Mouse (Mus musculus) myocyte (in vitro differentiated cells): Measurements from ENCODE around the gene Coro7. TPM values are rescaled to one million over a fixed set of nuclear protein-coding genes. Genes with fewer than 3 reads are reported as not detected.
"Not testable (repeated sequence)": the region's sequence is repeated elsewhere in the genome, so short reads cannot be mapped to it uniquely, and the experiment has no call there.

ENCODE experiments used
- H3K27me3 ChIP-seq: one replicate; pipeline ENCODE4 v1.6.1; 2011; ENCODE audit not compliant: control insufficient read depth, insufficient read depth, insufficient read length
- H3K36me3 ChIP-seq: one replicate; pipeline ENCODE4 v1.6.1; 2011; ENCODE audit not compliant: control insufficient read depth, insufficient read depth
- H3K4me2 ChIP-seq: one replicate; pipeline ENCODE4 v1.6.1; 2011; ENCODE audit warnings: low read depth, control low read depth
- H3K4me3 ChIP-seq: one replicate; pipeline ENCODE4 v1.5.1; 2011; ENCODE audit warnings: mild to moderate bottlenecking, control low read depth, moderate library complexity
- H3K79me2 ChIP-seq: one replicate; pipeline ENCODE4 v1.6.1; 2011; ENCODE audit not compliant: control insufficient read depth, insufficient read depth
- H3ac ChIP-seq: one replicate; pipeline ENCODE4 v1.6.1; 2011; ENCODE audit not compliant: control insufficient read depth, insufficient read length
- CEBPB ChIP-seq: IDR thresholded peaks from 2 replicates; pipeline ENCODE4 v1.6.1; 2011; ENCODE audit warnings: mild to moderate bottlenecking, moderate library complexity; ENCODE audit not compliant: poor library complexity, insufficient read depth, severe bottlenecking
- E2F4 ChIP-seq: IDR thresholded peaks from one replicate; pipeline ENCODE4 v1.6.1; 2011; ENCODE audit warnings: mild to moderate bottlenecking, control low read depth, moderate library complexity; ENCODE audit not compliant: insufficient read depth
- MAX ChIP-seq: IDR thresholded peaks from one replicate; pipeline ENCODE4 v1.6.1; 2011; ENCODE audit warnings: low read depth, mild to moderate bottlenecking, control low read depth
- MYOD1 ChIP-seq, 3 experiments: IDR thresholded peaks; one replicate each; pipeline ENCODE4 v1.6.1; 2011; ENCODE audit warnings: control low read depth in 2 of 3, low read depth in 2 of 3, mild to moderate bottlenecking in 2 of 3, moderate library complexity in 1 of 3; ENCODE audit not compliant: insufficient read length in 2 of 3, control insufficient read depth in 1 of 3
- MYOG ChIP-seq, 3 experiments: IDR thresholded peaks; one replicate each; pipeline ENCODE4 v1.6.1; 2011; ENCODE audit warnings: control low read depth in 2 of 3, low read depth in 2 of 3, mild to moderate bottlenecking in 2 of 3; ENCODE audit not compliant: insufficient read length in 2 of 3, control insufficient read depth in 1 of 3, insufficient read depth in 1 of 3
- POLR2A ChIP-seq: IDR thresholded peaks from one replicate; pipeline ENCODE4 v1.6.1; 2011; ENCODE audit warnings: low read depth, mild to moderate bottlenecking, control low read depth, moderate library complexity; ENCODE audit not compliant: insufficient read length
- POLR2AphosphoS2 ChIP-seq: IDR thresholded peaks from one replicate; pipeline ENCODE4 v1.6.1; 2011; ENCODE audit warnings: low read depth, control low read depth; ENCODE audit not compliant: insufficient read length
- REST ChIP-seq: IDR thresholded peaks from one replicate; pipeline ENCODE4 v1.6.1; 2011; ENCODE audit warnings: mild to moderate bottlenecking, control low read depth, moderate library complexity; ENCODE audit not compliant: insufficient read depth, insufficient read length
- SRF ChIP-seq: IDR thresholded peaks from one replicate; pipeline ENCODE4 v1.6.1; 2011; ENCODE audit warnings: low read depth; ENCODE audit not compliant: control insufficient read depth, insufficient read length
- TCF12 ChIP-seq: IDR thresholded peaks from one replicate; pipeline ENCODE4 v1.6.1; 2011; ENCODE audit warnings: mild to moderate bottlenecking, control low read depth; ENCODE audit not compliant: poor library complexity, insufficient read depth, severe bottlenecking
- TCF3 ChIP-seq: IDR thresholded peaks from one replicate; pipeline ENCODE4 v1.6.1; 2011; ENCODE audit warnings: low read depth, control low read depth; ENCODE audit not compliant: insufficient read length
- USF1 ChIP-seq: IDR thresholded peaks from one replicate; pipeline ENCODE4 v1.6.1; 2011; ENCODE audit warnings: low read depth, mild to moderate bottlenecking, control low read depth, moderate library complexity
- polyA plus RNA-seq: library from polyadenylated mRNA; unstranded; fragments of >200 nt; fragmentation: generic; extraction: Trizol; gene quantifications from one replicate; pipeline ENCODE4 v1.2.1, GENCODE M21; 2012; ENCODE audit warnings: missing spikeins

The Coro7 gene
- polyA plus RNA-seq, 1 experiment, result 15.2 TPM

DNA sequence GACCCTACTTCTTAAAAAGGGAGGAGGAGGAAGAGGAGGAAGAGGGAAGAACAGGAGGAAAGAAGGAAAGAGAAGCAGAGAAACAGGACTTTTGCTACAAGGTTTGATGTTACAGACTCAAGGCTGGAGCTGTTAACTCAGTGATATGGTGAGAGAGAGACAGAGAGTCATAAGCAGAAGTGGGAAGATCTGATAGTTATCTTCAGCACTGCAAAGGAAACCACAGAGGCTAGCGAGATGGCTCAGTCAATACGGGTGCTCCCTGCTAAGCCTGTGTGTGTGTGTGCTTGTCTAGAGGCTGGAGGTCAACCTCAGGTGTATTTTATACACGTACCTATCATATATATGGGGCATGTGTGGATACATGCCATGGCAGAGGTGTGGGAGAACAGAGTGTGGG, 95.8 kb downstream of the Coro7 start:
- no peaks in the 10 kb centered on the region for H3K36me3 ChIP-seq
- no peak overlapping the region for H3ac ChIP-seq
- H3K27me3 ChIP-seq, result no peaks in the 10 kb centered on the region
- no peak overlapping the region for H3K4me2 ChIP-seq
- H3K4me3 ChIP-seq, result no peak overlapping the region
- H3K79me2 ChIP-seq, result no peaks in the 10 kb centered on the region
- TF ChIP-seq REST, result no peak
- TF ChIP-seq USF1, result no peak
- TF ChIP-seq E2F4, result no peak
- no peak for TF ChIP-seq MAX

DNA sequence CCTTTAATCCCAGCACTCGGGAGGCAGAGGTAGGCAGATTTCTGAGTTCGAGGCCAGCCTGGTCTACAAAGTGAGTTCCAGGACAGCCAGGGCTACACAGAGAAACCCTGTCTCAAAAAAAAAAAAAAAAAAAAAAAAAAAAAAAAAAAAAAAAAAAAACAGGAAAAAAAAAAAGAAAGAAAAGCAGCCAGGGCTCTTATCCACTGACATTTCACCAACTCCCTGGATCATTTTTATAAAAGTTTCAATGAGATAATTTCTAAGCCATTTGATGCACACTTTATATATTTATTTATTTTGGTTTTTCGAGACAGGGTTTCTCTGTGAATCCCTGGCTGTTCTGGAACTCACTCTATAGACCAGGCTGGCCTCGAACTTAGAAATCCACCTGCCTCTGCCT, 98.4 kb downstream of the Coro7 start:
- H3K79me2 ChIP-seq, H3K4me2 ChIP-seq, H3K27me3 ChIP-seq, H3K4me3 ChIP-seq, H3K36me3 ChIP-seq, H3ac ChIP-seq: not testable (repeated sequence)

DNA sequence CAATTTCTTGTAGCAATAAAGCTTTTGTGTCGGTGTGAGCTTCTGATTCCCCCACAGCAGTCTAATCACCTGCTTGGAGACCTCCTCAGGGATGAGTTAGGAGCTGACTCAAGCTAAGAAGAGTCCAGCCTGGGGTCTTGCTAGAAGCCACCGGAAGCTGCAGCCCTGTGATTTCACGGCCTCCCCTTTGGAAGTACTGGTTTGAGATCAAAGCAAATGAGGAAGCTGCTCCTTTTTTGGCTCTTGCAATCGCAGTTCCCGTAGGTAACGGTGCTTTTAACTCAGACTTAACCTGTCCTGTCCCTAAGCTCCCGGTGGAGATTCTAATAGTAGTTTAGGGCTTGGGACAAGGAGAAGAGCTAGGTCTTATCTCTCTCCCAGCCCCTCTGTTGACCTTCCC, 100.9 kb downstream of the Coro7 start:
- no peak overlapping the region for H3K4me2 ChIP-seq
- TF ChIP-seq MYOG (IDR thresholded peaks at IDR 0.05; ENCODE audit: control insufficient read depth in 1 of 3, insufficient read depth in 1 of 3, insufficient read length in 2 of 3, low read depth in 2 of 3), result no peak
- TF ChIP-seq MAX, result no peak
- TF ChIP-seq REST, result no peak
- no peak for TF ChIP-seq CEBPB
- no peak for TF ChIP-seq POLR2A
- TF ChIP-seq TCF12, result no peak
- TF ChIP-seq USF1, result no peak
- no peak for TF ChIP-seq MYOD1 (IDR thresholded peaks at IDR 0.05; ENCODE audit: control insufficient read depth in 1 of 3, insufficient read length in 2 of 3, low read depth in 2 of 3)
- TF ChIP-seq TCF3, result no peak
- TF ChIP-seq E2F4, result no peak
- no peak for TF ChIP-seq POLR2AphosphoS2
- TF ChIP-seq SRF, result no peak
- no peak overlapping the region for H3ac ChIP-seq
- no peaks in the 10 kb centered on the region for H3K79me2 ChIP-seq
- H3K27me3 ChIP-seq, result no peaks in the 10 kb centered on the region
- H3K36me3 ChIP-seq, result no peaks in the 10 kb centered on the region
- H3K4me3 ChIP-seq, result no peak overlapping the region

DNA sequence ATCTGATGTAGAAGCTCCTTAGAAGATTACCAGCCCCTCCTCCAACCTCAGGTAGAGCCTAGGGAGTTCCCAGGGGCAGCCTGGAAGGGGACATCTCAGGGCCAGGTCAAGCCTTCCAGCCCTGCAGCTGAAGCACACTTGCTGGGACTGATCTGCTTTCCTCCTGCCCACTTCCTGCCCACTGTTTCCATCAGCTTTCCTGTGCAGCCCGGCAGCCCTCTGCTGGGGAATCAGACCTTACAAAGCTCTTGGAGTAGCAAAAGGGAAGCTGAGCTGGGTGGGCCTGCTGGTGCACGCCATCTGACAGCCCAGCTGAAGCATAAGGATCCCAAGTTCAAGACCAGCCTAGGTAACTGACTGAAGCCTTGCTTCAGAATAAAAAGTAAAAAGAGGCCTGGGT, 102.7 kb downstream of the Coro7 start:
- Histone ChIP-seq H3K79me2 (no peaks in the 10 kb centered on the region), H3K4me3 (no peak overlapping the region), H3ac (no peak overlapping the region), H3K27me3 (no peaks in the 10 kb centered on the region), H3K36me3 (no peaks in the 10 kb centered on the region), H3K4me2 (no peak overlapping the region)
- TF ChIP-seq MAX, result no peak
- no peak for TF ChIP-seq REST
- no peak for TF ChIP-seq POLR2A
- no peak for TF ChIP-seq MYOG (IDR thresholded peaks at IDR 0.05; ENCODE audit: control insufficient read depth in 1 of 3, insufficient read depth in 1 of 3, insufficient read length in 2 of 3, low read depth in 2 of 3)
- TF ChIP-seq E2F4, result no peak
- TF ChIP-seq USF1, result no peak
- no peak for TF ChIP-seq MYOD1 (IDR thresholded peaks at IDR 0.05; ENCODE audit: control insufficient read depth in 1 of 3, insufficient read length in 2 of 3, low read depth in 2 of 3)
- TF ChIP-seq CEBPB, result no peak
- TF ChIP-seq TCF3, result no peak
- no peak for TF ChIP-seq POLR2AphosphoS2
- TF ChIP-seq TCF12, result no peak
- no peak for TF ChIP-seq SRF

Other genes starting within 250 kb of the Coro7 start
- 381 TPM for gene Srl, start 138.0 kb downstream of the Coro7 start, polyA plus RNA-seq
- 4.0 TPM for gene Tfap4, start 119.9 kb downstream of the Coro7 start, polyA plus RNA-seq
- 29.6 TPM for gene Glis2, start 85.1 kb downstream of the Coro7 start, polyA plus RNA-seq
- 98.6 TPM for gene Pam16, start 54.8 kb downstream of the Coro7 start, polyA plus RNA-seq
- gene Vasn, start 39.8 kb downstream of the Coro7 start, polyA plus RNA-seq, result 34.7 TPM
- gene Dnaja3, start 39.8 kb downstream of the Coro7 start, polyA plus RNA-seq, result 69.5 TPM
- 13.3 TPM for gene Nmral1, start 39.6 kb upstream of the Coro7 start, polyA plus RNA-seq
- gene Hmox2, start 46.6 kb upstream of the Coro7 start, polyA plus RNA-seq, result 46.7 TPM
- 44.9 TPM for gene Cdip1, start 110.5 kb upstream of the Coro7 start, polyA plus RNA-seq
- 0.08 TPM for gene 4930562C15Rik, start 155.6 kb upstream of the Coro7 start, polyA plus RNA-seq
- gene Ubald1, start 200.5 kb upstream of the Coro7 start, polyA plus RNA-seq, result 79.5 TPM
- gene Mgrn1, start 206.5 kb upstream of the Coro7 start, polyA plus RNA-seq, result 59.3 TPM